Mouse (Mus musculus) olfactory bulb, adult 2 months (tissue): ENCODE measurements around the gene Shroom4. TPM values are rescaled to one million over a fixed set of nuclear protein-coding genes. Genes with fewer than 3 reads are reported as not detected.

ENCODE experiments used
- H3K27ac ChIP-seq: fragments of 200-500 bp; 2 replicates; pipeline ENCODE4 v1.5.1; 2012; ENCODE audit warnings: low read depth, low read length; ENCODE audit not compliant: insufficient read depth
- H3K4me1 ChIP-seq: fragments of 200-500 bp; 2 replicates; pipeline ENCODE4 v1.6.1; 2012; ENCODE audit warnings: low read length; ENCODE audit not compliant: control insufficient read depth, insufficient read depth
- H3K4me3 ChIP-seq: fragments of 200-500 bp; 2 replicates; pipeline ENCODE4 v1.5.1; 2012; ENCODE audit warnings: mild to moderate bottlenecking, low read depth, low read length, moderate library complexity; ENCODE audit not compliant: insufficient read depth
- CTCF ChIP-seq: fragments of 200-500 bp; IDR thresholded peaks from 2 replicates; pipeline ENCODE4 v1.5.1; 2012; ENCODE audit warnings: low read depth, mild to moderate bottlenecking, low read length, moderate library complexity; ENCODE audit not compliant: insufficient read depth
- POLR2A ChIP-seq: fragments of 200-500 bp; IDR thresholded peaks from 2 replicates; pipeline ENCODE4 v1.6.1; 2012; ENCODE audit warnings: mild to moderate bottlenecking, low read depth, low read length, moderate library complexity; ENCODE audit not compliant: insufficient read depth
- WGBS: fragments of 180-500 bp; shearing (Covaris S2); methylation state at CpG from one replicate; pipeline ENCODE4 v1.1.7; 2018; 5-methylcytosine and 5-hydroxymethylcytosine counted together
- polyA plus RNA-seq: library from polyadenylated mRNA; stranded (reverse); fragments of >200 nt; gene quantifications from 2 replicates; pipeline ENCODE4 v1.2.4, GENCODE M21; 2012; ENCODE audit warnings: low replicate concordance; ENCODE audit not compliant: missing spikeins, insufficient read depth, insufficient read length

The Shroom4 gene
- polyA plus RNA-seq, 1 experiment, result not detected

GRCm38 (mm10) chrX:6475177-6475576 is 75.5 kb downstream of the Shroom4 start:
- no peak overlapping the region for H3K4me3 ChIP-seq
- no peak overlapping the region for H3K27ac ChIP-seq
- no peaks in the 10 kb centered on the region for H3K4me1 ChIP-seq
- WGBS, result 17% methylated on average over 1 of the region's 1 CpGs
- TF ChIP-seq CTCF (no peak), POLR2A (no peak)

GRCm38 (mm10) chrX:6482268-6482667 is 82.6 kb downstream of the Shroom4 start:
- 72% methylated on average over 4 of the region's 4 CpGs for WGBS
- Histone ChIP-seq H3K27ac (no peak overlapping the region), H3K4me1 (no peaks in the 10 kb centered on the region), H3K4me3 (no peak overlapping the region)
- TF ChIP-seq POLR2A (no peak), CTCF (no peak)

- Histone ChIP-seq H3K4me3 (no peak overlapping the region), H3K4me1 (no peaks in the 10 kb centered on the region), H3K27ac (no peak overlapping the region)
- TF ChIP-seq CTCF (no peak), POLR2A (no peak)
- 85% methylated on average over 8 of the region's 8 CpGs for WGBS
These were observed 84.2 kb downstream of the Shroom4 start for GRCm38 (mm10) chrX:6483817-6484216.

- Histone ChIP-seq H3K27ac (no peak overlapping the region), H3K4me3 (no peak overlapping the region), H3K4me1 (no peaks in the 10 kb centered on the region)
- 73% methylated on average over 4 of the region's 4 CpGs for WGBS
- TF ChIP-seq CTCF, result no peak
- no peak for TF ChIP-seq POLR2A
These were observed 90.8 kb downstream of the Shroom4 start for GRCm38 (mm10) chrX:6490433-6490832.

- Histone ChIP-seq H3K4me1 (no peaks in the 10 kb centered on the region), H3K27ac (no peak overlapping the region), H3K4me3 (no peak overlapping the region)
- no peak for TF ChIP-seq CTCF
- no peak for TF ChIP-seq POLR2A
These were observed 95.8 kb downstream of the Shroom4 start for GRCm38 (mm10) chrX:6495456-6495855.

- Histone ChIP-seq H3K4me1 (no peaks in the 10 kb centered on the region), H3K27ac (no peak overlapping the region), H3K4me3 (no peak overlapping the region)
- TF ChIP-seq POLR2A (no peak), CTCF (no peak)
- WGBS, result 59% methylated on average over 2 of the region's 2 CpGs
These were observed 96.7 kb downstream of the Shroom4 start for GRCm38 (mm10) chrX:6496374-6496773.

GRCm38 (mm10) chrX:6501850-6502249 is 102.2 kb downstream of the Shroom4 start:
- no peak overlapping the region for H3K27ac ChIP-seq
- no peak overlapping the region for H3K4me3 ChIP-seq
- 89% methylated on average over 1 of the region's 1 CpGs for WGBS
- no peak for TF ChIP-seq CTCF
- TF ChIP-seq POLR2A, result no peak
- no peaks in the 10 kb centered on the region for H3K4me1 ChIP-seq

- TF ChIP-seq POLR2A (no peak), CTCF (no peak)
- Histone ChIP-seq H3K4me1 (no peaks in the 10 kb centered on the region), H3K4me3 (no peak overlapping the region), H3K27ac (no peak overlapping the region)
- 63% methylated on average over 3 of the region's 3 CpGs for WGBS
These were observed 117.6 kb downstream of the Shroom4 start for GRCm38 (mm10) chrX:6517217-6517616.

GRCm38 (mm10) chrX:6518421-6518820 is 118.8 kb downstream of the Shroom4 start:
- Histone ChIP-seq H3K4me1 (no peaks in the 10 kb centered on the region), H3K27ac (no peak overlapping the region), H3K4me3 (no peak overlapping the region)
- TF ChIP-seq CTCF (no peak), POLR2A (no peak)
- WGBS, result 74% methylated on average over 2 of the region's 2 CpGs

- no peaks in the 10 kb centered on the region for H3K4me1 ChIP-seq
- no peak overlapping the region for H3K27ac ChIP-seq
- TF ChIP-seq CTCF (no peak), POLR2A (no peak)
- 58% methylated on average over 2 of the region's 2 CpGs for WGBS
- no peak overlapping the region for H3K4me3 ChIP-seq
These were observed 123.3 kb downstream of the Shroom4 start for GRCm38 (mm10) chrX:6522935-6523334.
